Mouse (Mus musculus): ENCODE results near the gene Dnah2.
A peak's percentile ranks its signal among the peaks of the same experiment; 100 is the strongest.

Dnah2 gene

DNA sequence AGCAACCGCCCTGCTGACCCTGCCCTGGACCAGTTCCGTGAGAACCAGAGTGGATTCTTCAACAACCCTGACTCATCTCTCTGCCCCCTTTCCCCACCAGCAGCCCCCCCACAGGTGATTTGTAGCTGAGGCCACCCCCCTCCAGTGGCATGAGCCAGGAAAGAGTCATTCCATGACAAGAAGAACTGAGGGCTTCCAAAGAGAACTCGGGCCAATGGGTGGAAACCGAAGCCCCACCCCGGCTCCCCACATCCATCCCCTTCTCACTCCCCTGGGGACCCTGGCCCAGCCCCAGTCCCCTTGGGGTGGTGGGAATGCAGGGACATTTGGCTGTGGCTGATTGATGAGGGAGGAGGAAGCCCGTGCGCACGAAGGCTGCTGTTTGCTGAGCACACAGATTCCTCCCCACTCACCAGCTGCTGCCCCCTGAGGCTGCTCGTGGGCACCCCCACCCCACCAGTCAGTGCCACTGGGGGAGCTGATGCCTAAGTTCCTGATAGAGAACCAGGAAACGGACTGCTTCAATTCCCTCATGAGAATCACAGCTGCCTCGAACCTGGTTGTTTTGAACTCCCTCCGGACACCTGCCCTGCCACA, at the start of gene Dnah2:
Gene Dnah2, minus strand, starts transcription at position 51 of the 597 bp plus-strand sequence.
- H3K36me3 ChIP-seq (ENCODE audit: control insufficient read depth, insufficient read depth, low read length, poor library complexity, severe bottlenecking), result no peaks in the 10 kb centered on the region
- no peaks in the 10 kb centered on the region for H3K27me3 ChIP-seq (ENCODE audit: control insufficient read depth, insufficient read depth, low read length, poor library complexity, severe bottlenecking)
- DNase-seq (ENCODE audit: low read depth, low spot score), result no peak

DNA sequence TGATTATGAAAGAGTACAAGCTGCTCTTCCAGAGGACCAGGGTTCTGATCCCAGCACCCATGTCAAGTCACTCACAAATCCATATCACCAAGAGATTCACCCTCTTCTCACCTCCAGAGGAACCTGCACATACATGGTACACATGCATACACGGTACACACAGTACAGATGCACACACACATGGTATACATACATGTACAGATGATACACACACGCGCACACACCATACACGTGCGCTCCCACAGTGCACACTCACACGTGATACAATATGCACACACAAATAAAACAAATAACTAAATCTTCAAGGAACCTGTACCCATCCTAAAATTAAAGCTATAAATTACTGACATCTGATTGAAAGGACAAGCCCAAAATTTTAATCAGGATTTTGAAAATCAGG, 45.9 kb upstream of the Dnah2 start:
- DNase-seq (ENCODE audit: low read depth, low spot score), result no peak
- no peaks in the 10 kb centered on the region for H3K27me3 ChIP-seq (ENCODE audit: control insufficient read depth, insufficient read depth, low read length, poor library complexity, severe bottlenecking)
- H3K36me3 ChIP-seq (ENCODE audit: control insufficient read depth, insufficient read depth, low read length, poor library complexity, severe bottlenecking), result peaks cover 4% of the 10 kb centered on the region; the same call in 1 of the 2 replicates

DNA sequence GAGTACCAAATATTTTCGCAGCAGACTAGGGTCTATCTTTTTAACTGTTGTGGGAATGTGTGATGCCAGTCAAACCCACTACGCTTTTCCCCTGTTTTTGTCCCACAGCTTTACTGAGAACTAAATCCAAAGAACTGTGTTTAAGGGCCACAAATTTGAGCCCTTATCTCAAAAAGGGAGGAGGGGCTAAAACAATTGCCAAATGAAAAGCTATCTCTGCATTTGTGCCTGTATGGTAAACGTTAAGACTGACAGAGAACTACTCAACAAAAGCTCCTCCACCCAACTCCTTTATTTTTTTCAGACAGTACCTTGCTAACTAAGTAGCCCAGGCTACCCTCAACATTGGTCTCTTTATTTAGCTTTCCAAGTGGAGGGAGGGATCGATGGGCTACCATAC, 43.9 kb upstream of the Dnah2 start:
- Histone ChIP-seq H3K27me3 (ENCODE audit: control insufficient read depth, insufficient read depth, low read length, poor library complexity, severe bottlenecking) (no peaks in the 10 kb centered on the region), H3K36me3 (ENCODE audit: control insufficient read depth, insufficient read depth, low read length, poor library complexity, severe bottlenecking) (peaks cover 4% of the 10 kb centered on the region; the same call in 1 of the 2 replicates)
- DNase-seq (ENCODE audit: low read depth, low spot score), result no peak

DNA sequence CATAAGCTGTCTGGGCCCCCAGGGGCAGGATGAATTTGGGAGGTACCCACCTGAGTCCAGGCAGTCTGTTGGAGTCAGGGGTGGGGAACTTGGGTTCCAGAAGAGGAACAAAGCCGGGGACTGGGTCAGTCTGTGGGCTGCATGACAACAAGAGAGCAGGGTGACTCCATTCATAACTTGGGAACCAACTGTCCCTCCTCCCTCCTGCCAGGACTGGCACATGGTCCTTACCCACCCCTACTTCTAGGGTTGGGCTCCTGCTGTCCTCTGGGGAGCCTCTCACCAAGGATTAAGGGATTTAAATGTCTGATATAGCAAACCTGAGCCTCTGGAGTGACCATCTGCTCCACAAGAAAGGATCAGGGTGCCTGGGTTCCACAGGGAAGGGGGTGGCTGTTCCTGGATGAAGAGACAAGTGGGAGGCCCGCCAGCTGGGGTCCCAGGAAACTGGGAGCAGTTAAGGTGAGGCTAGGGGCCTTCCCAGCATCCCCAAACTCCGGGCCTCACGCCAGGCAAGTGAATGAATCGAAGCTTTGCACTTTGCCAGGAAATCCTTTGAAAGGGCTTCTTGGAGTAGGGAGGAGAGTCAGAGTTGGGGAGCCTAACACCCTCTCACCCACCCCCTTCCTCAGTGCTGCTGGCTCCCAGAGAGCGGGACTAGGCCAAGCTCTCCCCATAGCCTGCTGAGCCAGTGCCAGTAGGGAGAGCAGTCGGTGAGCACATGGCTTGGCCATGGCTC, 43.2 kb upstream of the Dnah2 start:
- DNase-seq (ENCODE audit: low read depth, low spot score), result no peak
- peaks cover 6% of the 10 kb centered on the region for H3K36me3 ChIP-seq (ENCODE audit: control insufficient read depth, insufficient read depth, low read length, poor library complexity, severe bottlenecking)
- H3K27me3 ChIP-seq (ENCODE audit: control insufficient read depth, insufficient read depth, low read length, poor library complexity, severe bottlenecking), result no peaks in the 10 kb centered on the region

DNA sequence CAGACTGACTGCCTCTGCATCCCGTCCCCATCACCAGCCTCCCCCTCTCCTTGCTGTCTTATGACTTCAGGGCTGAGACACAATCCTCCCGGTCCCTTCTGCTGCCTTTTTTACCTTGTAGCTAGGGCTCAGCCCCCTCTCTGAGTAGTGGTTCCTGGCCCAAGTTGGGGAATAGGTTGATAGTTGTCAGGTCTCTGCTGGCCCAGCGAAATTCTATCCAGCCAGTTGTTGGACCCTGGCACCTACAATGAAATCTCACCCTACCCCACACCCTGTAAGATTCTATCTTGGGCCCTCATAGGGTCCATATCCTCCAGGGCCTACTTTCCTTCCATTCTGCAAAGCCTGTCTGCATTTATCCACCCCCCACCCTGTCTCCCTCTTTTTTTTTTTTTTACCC, 42.5 kb upstream of the Dnah2 start:
- Histone ChIP-seq H3K27me3 (ENCODE audit: control insufficient read depth, insufficient read depth, low read length, poor library complexity, severe bottlenecking) (no peaks in the 10 kb centered on the region), H3K36me3 (ENCODE audit: control insufficient read depth, insufficient read depth, low read length, poor library complexity, severe bottlenecking) (peaks cover 6% of the 10 kb centered on the region)
- no peak for DNase-seq (ENCODE audit: low read depth, low spot score)

DNA sequence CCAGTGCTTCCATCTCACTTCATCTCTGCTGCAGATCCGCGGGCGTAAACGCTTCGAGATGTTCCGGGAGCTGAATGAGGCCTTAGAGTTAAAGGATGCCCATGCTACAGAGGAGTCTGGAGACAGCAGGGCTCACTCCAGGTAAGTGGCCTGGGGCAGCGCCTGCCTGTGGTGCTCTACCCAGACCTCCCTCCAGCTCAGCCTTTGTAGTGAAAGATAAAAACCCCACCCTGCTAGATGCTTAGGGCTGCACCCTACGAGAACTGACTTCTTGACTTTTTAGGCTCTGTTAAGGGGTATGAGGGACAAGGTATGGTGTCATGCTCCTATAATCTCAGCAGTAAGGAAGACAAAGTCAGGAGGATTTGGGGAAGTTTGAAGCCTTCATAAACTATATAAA, 41.7 kb upstream of the Dnah2 start:
- Histone ChIP-seq H3K27me3 (ENCODE audit: control insufficient read depth, insufficient read depth, low read length, poor library complexity, severe bottlenecking) (no peaks in the 10 kb centered on the region), H3K36me3 (ENCODE audit: control insufficient read depth, insufficient read depth, low read length, poor library complexity, severe bottlenecking) (peaks cover 6% of the 10 kb centered on the region)
- DNase-seq (ENCODE audit: low read depth, low spot score), result no peak

DNA sequence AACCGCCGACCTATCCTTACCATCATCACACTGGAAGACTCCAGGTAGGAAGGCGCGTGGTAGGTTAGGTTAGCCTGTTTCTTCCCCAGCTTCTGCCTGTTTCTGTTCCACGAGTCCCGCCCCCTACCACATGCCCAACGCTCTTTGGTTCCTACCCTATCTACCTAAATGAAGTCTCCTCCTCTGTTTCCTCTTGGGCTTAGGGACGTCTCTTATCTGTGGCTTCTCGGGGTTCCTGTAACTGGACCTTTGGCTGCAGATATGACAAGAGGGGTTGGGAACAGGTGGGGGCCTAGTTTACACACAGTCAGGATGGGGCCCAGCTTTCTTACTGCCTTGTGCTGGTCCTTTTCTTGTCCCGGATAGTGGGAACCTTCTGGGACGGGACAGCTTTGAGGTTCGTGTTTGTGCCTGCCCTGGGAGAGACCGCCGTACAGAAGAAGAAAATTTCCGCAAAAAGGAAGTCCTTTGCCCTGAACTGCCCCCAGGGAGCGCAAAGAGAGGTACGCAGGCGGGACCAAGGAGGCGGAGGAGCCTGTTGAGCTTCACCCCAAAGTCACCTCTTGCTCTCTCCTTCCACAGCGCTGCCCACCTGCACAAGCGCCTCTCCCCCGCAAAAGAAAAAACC, 40.4 kb upstream of the Dnah2 start:
- Histone ChIP-seq H3K36me3 (ENCODE audit: control insufficient read depth, insufficient read depth, low read length, poor library complexity, severe bottlenecking) (peaks cover 6% of the 10 kb centered on the region), H3K27me3 (ENCODE audit: control insufficient read depth, insufficient read depth, low read length, poor library complexity, severe bottlenecking) (no peaks in the 10 kb centered on the region)
- DNase-seq (ENCODE audit: low read depth, low spot score), result no peak

DNA sequence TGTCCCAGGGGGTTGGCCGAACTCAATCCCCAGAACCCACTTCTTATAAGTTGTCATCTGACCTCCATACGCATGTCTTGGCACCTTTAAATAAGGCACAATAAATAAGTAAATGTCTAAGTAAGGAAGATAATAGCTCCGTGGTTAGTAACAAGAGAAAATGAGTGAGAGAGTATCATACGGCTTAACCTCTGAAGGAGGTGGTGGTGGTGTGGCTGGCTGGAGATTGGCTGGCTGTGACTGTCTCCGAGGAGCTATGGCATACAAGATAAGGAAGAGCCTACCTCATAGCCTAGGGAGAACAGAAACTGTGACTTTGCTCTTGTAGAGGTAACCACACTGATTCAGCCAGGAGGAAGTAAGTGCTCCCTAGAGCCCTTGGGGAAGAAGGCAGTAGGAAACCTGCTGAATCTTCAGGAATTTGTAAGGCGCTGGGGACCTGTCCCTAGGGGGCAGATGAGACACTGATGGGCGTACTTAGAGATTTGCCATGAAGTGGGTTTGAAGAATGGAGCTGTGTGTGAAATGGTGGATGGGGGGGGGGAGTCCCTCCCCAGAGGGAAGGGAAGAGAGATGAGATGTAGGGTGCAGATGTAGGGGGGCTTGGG, 36.9 kb upstream of the Dnah2 start:
- Histone ChIP-seq H3K27me3 (ENCODE audit: control insufficient read depth, insufficient read depth, low read length, poor library complexity, severe bottlenecking) (no peaks in the 10 kb centered on the region), H3K36me3 (ENCODE audit: control insufficient read depth, insufficient read depth, low read length, poor library complexity, severe bottlenecking) (peaks cover 2% of the 10 kb centered on the region; the same call in 1 of the 2 replicates)
- peak; percentile 42 for DNase-seq (ENCODE audit: low read depth, low spot score)

DNA sequence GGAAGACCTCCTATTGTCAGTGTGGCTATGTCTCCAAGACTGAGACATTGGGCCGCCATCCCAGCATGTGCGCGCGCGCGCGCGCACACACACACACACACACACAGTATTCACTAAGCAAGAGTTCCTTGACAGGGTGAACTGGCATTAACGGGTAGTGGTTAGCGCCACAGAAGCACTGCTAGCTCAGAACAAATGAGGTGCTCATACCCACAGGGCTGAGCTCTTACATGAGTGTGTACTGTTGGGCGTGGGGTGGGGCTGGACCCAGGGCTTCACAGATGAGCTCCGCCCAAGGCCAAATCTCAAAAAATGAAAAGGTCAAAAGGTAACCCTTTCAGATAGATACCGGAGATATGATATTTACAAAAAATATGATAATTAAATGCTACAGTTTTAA, 36.0 kb upstream of the Dnah2 start:
- no peaks in the 10 kb centered on the region for H3K27me3 ChIP-seq (ENCODE audit: control insufficient read depth, insufficient read depth, low read length, poor library complexity, severe bottlenecking)
- no peak for DNase-seq (ENCODE audit: low read depth, low spot score)

DNA sequence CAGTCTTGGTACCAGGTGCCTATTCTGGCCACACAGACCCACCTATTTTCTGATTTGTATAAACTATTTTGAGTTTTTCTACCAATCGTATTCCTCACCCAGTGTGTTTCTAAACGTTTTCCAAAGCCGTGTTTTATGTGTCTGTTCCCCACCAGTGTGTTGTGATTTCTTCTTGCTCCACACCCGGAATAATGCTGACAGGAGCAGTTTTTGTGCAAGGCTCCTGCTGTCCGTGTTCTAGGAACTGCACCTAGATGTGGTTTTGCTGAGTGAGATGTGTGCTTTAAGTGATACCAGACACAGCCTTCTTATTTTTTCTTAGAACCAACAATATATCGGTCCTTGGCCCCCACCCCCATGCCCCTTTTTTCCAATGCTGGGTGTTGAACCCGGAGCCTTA, 35.1 kb upstream of the Dnah2 start:
- Histone ChIP-seq H3K36me3 (ENCODE audit: control insufficient read depth, insufficient read depth, low read length, poor library complexity, severe bottlenecking) (peaks cover 2% of the 10 kb centered on the region; the same call in 1 of the 2 replicates), H3K27me3 (ENCODE audit: control insufficient read depth, insufficient read depth, low read length, poor library complexity, severe bottlenecking) (no peaks in the 10 kb centered on the region)
- no peak for DNase-seq (ENCODE audit: low read depth, low spot score)

More for the DNA sequence above, 36.0 kb upstream of the Dnah2 start:
- peaks cover 2% of the 10 kb centered on the region; the same call in 1 of the 2 replicates for H3K36me3 ChIP-seq (ENCODE audit: control insufficient read depth, insufficient read depth, low read length, poor library complexity, severe bottlenecking)

DNA sequence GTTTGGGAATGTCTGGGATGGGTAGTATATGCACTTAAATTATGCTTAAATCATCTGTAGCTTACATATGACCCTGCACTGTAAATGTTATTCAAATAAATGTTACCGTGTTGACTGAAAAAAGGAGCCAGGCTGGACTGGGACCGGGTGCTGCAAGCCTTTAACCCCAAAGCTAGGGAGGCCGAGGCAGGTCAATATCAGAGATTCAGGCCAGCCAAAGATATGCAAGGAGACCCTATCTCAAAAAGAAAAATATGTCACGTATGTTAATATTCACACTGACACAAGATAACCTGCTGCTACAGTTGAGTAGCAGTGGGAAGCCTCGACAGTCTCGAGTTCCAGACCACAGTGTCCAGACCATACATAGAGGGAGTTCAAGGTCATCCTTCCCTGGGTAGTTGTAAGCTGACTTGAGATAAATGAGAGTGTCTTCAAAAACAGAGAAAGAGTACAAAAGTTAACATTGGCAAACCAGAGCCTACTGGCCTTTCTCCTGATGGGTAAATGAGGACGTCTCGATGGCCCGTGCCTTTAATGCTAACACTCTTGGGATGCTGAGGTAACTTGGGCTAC, 33.4 kb upstream of the Dnah2 start:
- no peak for DNase-seq (ENCODE audit: low read depth, low spot score)

DNA sequence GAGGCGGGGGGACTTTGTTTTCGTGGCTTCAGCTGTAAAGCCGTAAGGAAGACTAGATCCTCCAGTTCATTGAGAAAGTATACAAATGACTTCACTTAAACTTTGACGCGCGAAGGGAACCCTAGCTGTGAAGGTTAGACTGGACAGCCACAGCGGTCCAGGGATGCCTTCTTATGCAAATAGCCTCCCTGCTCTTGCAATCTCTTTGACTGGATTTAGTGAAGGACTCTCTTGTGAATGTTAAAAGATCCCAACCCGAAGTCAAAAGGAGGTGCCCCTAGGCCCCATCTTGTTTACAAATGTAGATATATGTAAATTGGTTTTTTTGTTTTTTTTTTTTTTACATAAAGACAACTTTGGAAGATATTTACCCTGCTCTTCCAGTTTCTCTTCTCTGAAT, 32.9 kb upstream of the Dnah2 start:
- Histone ChIP-seq H3K27me3 (ENCODE audit: control insufficient read depth, insufficient read depth, low read length, poor library complexity, severe bottlenecking) (no peaks in the 10 kb centered on the region), H3K36me3 (ENCODE audit: control insufficient read depth, insufficient read depth, low read length, poor library complexity, severe bottlenecking) (no peaks in the 10 kb centered on the region)
- DNase-seq (ENCODE audit: low read depth, low spot score), result peak; percentile 18

More for the DNA sequence above, 33.4 kb upstream of the Dnah2 start:
- H3K27me3 ChIP-seq (ENCODE audit: control insufficient read depth, insufficient read depth, low read length, poor library complexity, severe bottlenecking), result no peaks in the 10 kb centered on the region
- no peaks in the 10 kb centered on the region for H3K36me3 ChIP-seq (ENCODE audit: control insufficient read depth, insufficient read depth, low read length, poor library complexity, severe bottlenecking)

DNA sequence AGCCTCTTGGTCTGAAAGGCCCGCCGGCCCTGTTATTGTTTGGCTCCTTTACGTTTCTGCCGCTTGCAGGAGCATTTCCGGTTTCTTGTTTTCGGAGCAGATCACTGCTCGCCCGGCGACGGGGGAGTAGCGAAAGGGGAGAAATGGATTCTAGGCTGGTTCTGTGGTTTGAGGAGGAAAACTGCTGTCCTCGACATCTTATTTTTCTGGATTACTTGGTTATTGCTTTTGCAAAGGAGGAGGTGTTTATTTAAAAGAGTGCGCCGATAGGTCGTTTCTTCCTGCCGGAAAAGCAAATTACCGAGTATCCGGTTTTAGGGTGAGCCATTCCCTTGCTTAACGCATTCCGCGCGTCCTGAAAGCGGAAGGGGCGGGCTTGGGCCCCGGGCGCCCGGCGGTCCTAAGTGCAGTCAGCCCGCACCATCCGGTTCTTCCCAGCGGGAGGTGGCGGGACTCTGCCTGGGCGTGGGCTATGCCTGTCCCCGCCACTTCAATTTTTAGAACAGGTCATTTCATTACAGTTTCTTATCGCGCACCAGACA, 32.3 kb upstream of the Dnah2 start:
- H3K36me3 ChIP-seq (ENCODE audit: control insufficient read depth, insufficient read depth, low read length, poor library complexity, severe bottlenecking), result no peaks in the 10 kb centered on the region; the same call in 1 of the 2 replicates
- H3K27me3 ChIP-seq (ENCODE audit: control insufficient read depth, insufficient read depth, low read length, poor library complexity, severe bottlenecking), result no peaks in the 10 kb centered on the region
- peak; percentile 80 for DNase-seq (ENCODE audit: low read depth, low spot score)

DNA sequence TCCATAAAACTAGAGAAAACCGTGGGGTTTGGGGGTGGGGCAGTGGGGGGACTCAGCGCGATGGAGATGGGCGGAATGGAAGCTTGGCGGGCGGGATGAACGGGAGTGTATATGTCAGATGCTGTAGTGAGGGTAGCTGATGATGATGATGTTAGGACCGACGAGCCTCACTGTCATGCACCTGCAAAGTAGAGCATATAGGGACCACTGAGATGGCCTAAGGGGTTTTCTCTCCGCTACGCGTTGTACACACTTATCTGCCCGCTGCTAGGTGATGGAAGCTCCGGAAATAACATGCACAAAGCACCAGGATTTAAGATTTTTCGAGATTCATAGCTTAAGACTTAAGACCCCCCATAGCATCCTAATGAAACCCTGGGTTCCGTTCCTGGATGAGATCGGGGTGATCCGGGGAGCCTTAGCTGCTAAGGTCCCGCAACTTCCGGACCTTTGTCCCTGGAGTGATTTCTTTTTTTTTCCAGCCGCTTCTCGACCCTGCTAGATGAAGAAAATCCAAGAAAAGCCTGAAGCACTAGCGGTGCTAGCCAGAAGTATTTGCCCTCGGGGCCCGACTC, 31.7 kb upstream of the Dnah2 start:
- Histone ChIP-seq H3K27me3 (ENCODE audit: control insufficient read depth, insufficient read depth, low read length, poor library complexity, severe bottlenecking) (no peaks in the 10 kb centered on the region), H3K36me3 (ENCODE audit: control insufficient read depth, insufficient read depth, low read length, poor library complexity, severe bottlenecking) (no peaks in the 10 kb centered on the region; the same call in 1 of the 2 replicates)
- no peak for DNase-seq (ENCODE audit: low read depth, low spot score)
